Mouse (Mus musculus) gastrocnemius, adult 8-10 months (tissue): ENCODE measurements around the gene Psg20. TPM values are rescaled to one million over a fixed set of nuclear protein-coding genes. Genes with fewer than 3 reads are reported as not detected.
"Not testable (repeated sequence)": the region's sequence is repeated elsewhere in the genome, so short reads cannot be mapped to it uniquely, and the experiment has no call there.

Experiments used
- DNase-seq, 2 experiments: peaks; one replicate each; pipeline ENCODE4 v3.0.0; 2022; ENCODE audit warnings: low spot score in 2 of 2
- total RNA-seq, 4 experiments: library from RNA; stranded (reverse); gene quantifications; 2 replicates each; pipeline ENCODE4 v1.2.4; 2022

Psg20 gene
- not detected for total RNA-seq

- no peak for DNase-seq
Measured at GRCm38 (mm10) chr7:18686085-18686484, at the start of gene Psg20. Gene Psg20 (minus strand): TSS chr7:18686185.

- no peak for DNase-seq
Measured at GRCm38 (mm10) chr7:18734451-18734850, 48.5 kb upstream of the Psg20 start.

GRCm38 (mm10) chr7:18733111-18733510, 47.1 kb upstream of the Psg20 start:
- no peak for DNase-seq

- no peak for DNase-seq
Measured at GRCm38 (mm10) chr7:18728391-18728790, 42.4 kb upstream of the Psg20 start.

- not testable (repeated sequence) for DNase-seq
Measured at GRCm38 (mm10) chr7:18725931-18726330, 39.9 kb upstream of the Psg20 start.

- no peak for DNase-seq
Measured at GRCm38 (mm10) chr7:18724001-18724400, 38.0 kb upstream of the Psg20 start.

GRCm38 (mm10) chr7:18717790-18718189, 31.8 kb upstream of the Psg20 start, which contains the start of gene Psg22:
Gene Psg22 (plus strand): TSS chr7:18718090.
- DNase-seq, result no peak

GRCm38 (mm10) chr7:18715546-18715945, 29.6 kb upstream of the Psg20 start:
- DNase-seq, result no peak

GRCm38 (mm10) chr7:18710846-18711245, 24.9 kb upstream of the Psg20 start:
- DNase-seq, result no peak

- not testable (repeated sequence) for DNase-seq
Measured at GRCm38 (mm10) chr7:18710331-18710730, 24.3 kb upstream of the Psg20 start.

GRCm38 (mm10) chr7:18685586-18685985, 399 bp downstream of the Psg20 start:
- DNase-seq, result no peak

GRCm38 (mm10) chr7:18679772-18680171, 6.2 kb downstream of the Psg20 start:
- DNase-seq, result no peak

- DNase-seq, result not testable (repeated sequence)
Measured at GRCm38 (mm10) chr7:18656625-18657024, 29.4 kb downstream of the Psg20 start, which contains the start of gene Psg21. Gene Psg21 (minus strand): TSS chr7:18656725.

GRCm38 (mm10) chr7:18626921-18627320, 59.1 kb downstream of the Psg20 start:
- not testable (repeated sequence) for DNase-seq

Other genes with a start within 250 kb of the Psg20 start
- not detected for gene Psg26, start 202.0 kb downstream of the Psg20 start, total RNA-seq
- gene Psg25, start 153.9 kb downstream of the Psg20 start, total RNA-seq, result not detected
- gene Psg27, start 118.9 kb downstream of the Psg20 start, total RNA-seq, result not detected
- gene Psg23, start 69.7 kb downstream of the Psg20 start, total RNA-seq, result not detected
- gene Psg21, start 29.5 kb downstream of the Psg20 start, total RNA-seq, result not detected
- gene Psg22, start 31.9 kb upstream of the Psg20 start, total RNA-seq, result not detected
- not detected for gene Psg19, start 112.3 kb upstream of the Psg20 start, total RNA-seq
- gene Psg17, start 135.4 kb upstream of the Psg20 start, total RNA-seq, result not detected
- 1 to 10 TPM; 1.8 to 2.8 (median 2.1) TPM for gene Mill2, start 153.8 kb upstream of the Psg20 start, total RNA-seq
- gene Pglyrp1, start 185.1 kb upstream of the Psg20 start, total RNA-seq, result under 1 TPM in 2 of 4 experiments, not detected in 2; 0.39 to 0.45 TPM
- gene Ccdc61, start 224.2 kb upstream of the Psg20 start, total RNA-seq, result 1 to 10 TPM; 4.0 to 5.6 (median 4.7) TPM
- 1 to 10 TPM in 1 of 4 experiments, under 1 TPM in 3; 0.63 to 1.4 (median 0.97) TPM for gene Nova2, start 239.7 kb upstream of the Psg20 start, total RNA-seq